Mouse (Mus musculus) limb, embryonic 12.5 days (tissue): Measurements from ENCODE around the gene 2310057M21Rik. TPM values are rescaled to one million over a fixed set of nuclear protein-coding genes. Genes with fewer than 3 reads are reported as not detected.

Source experiments
- ATAC-seq: fragments of 200-750 bp; cut with Nextera tagmentation; 2 replicates; pipeline ENCODE4 v1.8.0; 2017; ENCODE audit warnings: low read depth, moderate TSS enrichment; ENCODE audit not compliant: insufficient number of reproducible peaks, insufficient read depth, low FRiP score, low TSS enrichment
- H3K27ac ChIP-seq: fragments of 300-500 bp; sonication (generic); 2 replicates; pipeline ENCODE4 v1.5.1; 2016; ENCODE audit warnings: mild to moderate bottlenecking, moderate library complexity
- H3K27me3 ChIP-seq: fragments of 300-500 bp; sonication (generic); 2 replicates; pipeline ENCODE4 v1.6.1; 2016; ENCODE audit warnings: mild to moderate bottlenecking, moderate library complexity
- H3K36me3 ChIP-seq: fragments of 300-500 bp; sonication (generic); 2 replicates; pipeline ENCODE4 v1.6.1; 2016; ENCODE audit warnings: mild to moderate bottlenecking, moderate library complexity
- H3K4me1 ChIP-seq: fragments of 300-500 bp; sonication (generic); replicated peaks from 2 replicates; pipeline ENCODE4 v1.6.1; 2016
- H3K4me2 ChIP-seq: fragments of 300-500 bp; sonication (generic); 2 replicates; pipeline ENCODE4 v1.6.1; 2016; ENCODE audit warnings: mild to moderate bottlenecking, moderate library complexity
- H3K4me3 ChIP-seq: fragments of 300-500 bp; sonication (generic); replicated peaks from 2 replicates; pipeline ENCODE4 v1.5.1; 2016; ENCODE audit warnings: mild to moderate bottlenecking
- H3K9ac ChIP-seq: fragments of 300-500 bp; sonication (generic); replicated peaks from 2 replicates; pipeline ENCODE4 v1.6.1; 2016; ENCODE audit warnings: mild to moderate bottlenecking, moderate library complexity
- H3K9me3 ChIP-seq: fragments of 300-500 bp; sonication (generic); 2 replicates; pipeline ENCODE4 v1.6.1; 2016; ENCODE audit warnings: mild to moderate bottlenecking, moderate library complexity
- WGBS: fragments of 180-500 bp; shearing (Covaris S2); methylation state at CpG from one replicate; pipeline ENCODE4 v1.1.7; 2016; 5-methylcytosine and 5-hydroxymethylcytosine counted together
- polyA plus RNA-seq: library from polyadenylated mRNA; unstranded; fragments of >200 nt; fragmentation: Nextera tagmentation; extraction: Ambion mirVana; gene quantifications from 2 replicates; pipeline ENCODE4 v1.2.1, GENCODE M21; 2016

The 2310057M21Rik gene
- polyA plus RNA-seq, 1 experiment from 2014 or later, result 23.8 TPM

- H3K4me3 ChIP-seq, result no peak overlapping the region
- WGBS, result 83% methylated on average over 5 of the region's 7 CpGs
- H3K4me2 ChIP-seq, result no peak overlapping the region
- H3K9ac ChIP-seq, result no peak overlapping the region
- no peaks in the 10 kb centered on the region for H3K4me1 ChIP-seq
- no peak overlapping the region for H3K27ac ChIP-seq
- no peaks in the 10 kb centered on the region for H3K36me3 ChIP-seq
- no peak for ATAC-seq
- H3K9me3 ChIP-seq, result no peaks in the 10 kb centered on the region
- H3K27me3 ChIP-seq, result no peaks in the 10 kb centered on the region; the same call in 1 of the 2 replicates
These were observed 44.2 kb downstream of the 2310057M21Rik start for GRCm38 (mm10) chr7:131318340-131318739.

GRCm38 (mm10) chr7:131317587-131317986 is 45.0 kb downstream of the 2310057M21Rik start:
- ATAC-seq, result no peak
- H3K36me3 ChIP-seq, result no peaks in the 10 kb centered on the region
- H3K9me3 ChIP-seq, result no peaks in the 10 kb centered on the region
- WGBS, result 61% methylated on average over 12 of the region's 12 CpGs
- H3K27ac ChIP-seq, result no peak overlapping the region
- H3K4me1 ChIP-seq, result no peaks in the 10 kb centered on the region
- H3K9ac ChIP-seq, result no peak overlapping the region
- no peak overlapping the region for H3K4me2 ChIP-seq
- no peak overlapping the region for H3K4me3 ChIP-seq
- H3K27me3 ChIP-seq, result no peaks in the 10 kb centered on the region; the same call in 1 of the 2 replicates

- H3K36me3 ChIP-seq, result no peaks in the 10 kb centered on the region
- no peaks in the 10 kb centered on the region for H3K4me1 ChIP-seq
- H3K27ac ChIP-seq, result no peak overlapping the region
- WGBS, result 79% methylated on average over 7 of the region's 7 CpGs
- no peak for ATAC-seq
- H3K4me3 ChIP-seq, result no peak overlapping the region
- H3K9me3 ChIP-seq, result no peaks in the 10 kb centered on the region
- no peak overlapping the region for H3K4me2 ChIP-seq
- no peaks in the 10 kb centered on the region; the same call in 1 of the 2 replicates for H3K27me3 ChIP-seq
- no peak overlapping the region for H3K9ac ChIP-seq
These were observed 48.1 kb downstream of the 2310057M21Rik start for GRCm38 (mm10) chr7:131314493-131314892.

GRCm38 (mm10) chr7:131306733-131307132 is 55.8 kb downstream of the 2310057M21Rik start:
- H3K36me3 ChIP-seq, result no peaks in the 10 kb centered on the region
- no peak overlapping the region for H3K4me3 ChIP-seq
- H3K27me3 ChIP-seq, result no peaks in the 10 kb centered on the region
- H3K27ac ChIP-seq, result no peak overlapping the region
- 85% methylated on average over 5 of the region's 5 CpGs for WGBS
- ATAC-seq, result no peak
- no peaks in the 10 kb centered on the region for H3K9me3 ChIP-seq
- no peak overlapping the region for H3K4me2 ChIP-seq
- no peak overlapping the region for H3K9ac ChIP-seq
- H3K4me1 ChIP-seq, result no peaks in the 10 kb centered on the region

DNA sequence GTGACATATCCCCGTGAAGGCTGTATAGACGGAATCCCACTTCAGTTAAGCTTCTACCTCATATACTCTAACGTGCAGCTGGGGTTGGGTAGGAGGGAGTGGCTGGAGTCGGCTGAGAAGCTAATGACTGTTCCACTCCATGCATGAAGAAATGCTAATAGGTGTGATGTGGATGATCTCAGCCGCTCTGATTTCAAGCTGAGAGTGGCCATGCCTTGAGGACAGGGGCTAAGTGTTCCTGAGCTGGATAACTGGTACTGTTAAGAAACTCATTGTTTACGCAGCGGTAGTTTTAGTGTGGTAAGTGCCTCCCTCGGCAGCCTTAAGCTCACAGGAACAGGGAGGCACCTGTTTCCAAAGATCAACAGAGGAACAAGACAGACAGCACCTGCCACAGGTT is 59.2 kb downstream of the 2310057M21Rik start:
- Histone ChIP-seq H3K4me1 (no peaks in the 10 kb centered on the region), H3K9ac (no peak overlapping the region), H3K27ac (no peak overlapping the region), H3K36me3 (no peaks in the 10 kb centered on the region), H3K4me3 (no peak overlapping the region), H3K9me3 (no peaks in the 10 kb centered on the region), H3K4me2 (no peak overlapping the region), H3K27me3 (no peaks in the 10 kb centered on the region)
- 77% methylated on average over 8 of the region's 8 CpGs for WGBS
- no peak for ATAC-seq

- no peak overlapping the region for H3K4me2 ChIP-seq
- H3K9ac ChIP-seq, result no peak overlapping the region
- no peak overlapping the region for H3K27ac ChIP-seq
- no peak for ATAC-seq
- H3K9me3 ChIP-seq, result no peaks in the 10 kb centered on the region
- H3K4me3 ChIP-seq, result no peak overlapping the region
- WGBS, result 77% methylated on average over 8 of the region's 8 CpGs
- H3K4me1 ChIP-seq, result no peaks in the 10 kb centered on the region
- H3K27me3 ChIP-seq, result no peaks in the 10 kb centered on the region
- no peaks in the 10 kb centered on the region for H3K36me3 ChIP-seq
These were observed 65.4 kb downstream of the 2310057M21Rik start for GRCm38 (mm10) chr7:131297151-131297550.

Other genes with a start within 250 kb of the 2310057M21Rik start
- gene 4933402N03Rik, start 216.4 kb downstream of the 2310057M21Rik start, polyA plus RNA-seq, result not detected in 2 replicates
- gene 5430419D17Rik, start 188.4 kb downstream of the 2310057M21Rik start, polyA plus RNA-seq, result not detected in 2 replicates
- gene Cuzd1, start 40.5 kb downstream of the 2310057M21Rik start, polyA plus RNA-seq, result not detected in 2 replicates
- not detected in 2 replicates for gene Fam24b, start 33.2 kb downstream of the 2310057M21Rik start, polyA plus RNA-seq
- gene Fam24a, start 28.9 kb downstream of the 2310057M21Rik start, polyA plus RNA-seq, result not detected in 2 replicates
- gene Pstk, start 8.4 kb upstream of the 2310057M21Rik start, polyA plus RNA-seq, result 72.5 and 79.4 TPM in 2 replicates
- gene Ikzf5, start 47.8 kb upstream of the 2310057M21Rik start, polyA plus RNA-seq, result 18.0 and 19.3 TPM in 2 replicates
- 83.0 and 84.0 TPM in 2 replicates for gene Acadsb, start 47.8 kb upstream of the 2310057M21Rik start, polyA plus RNA-seq
- not detected in 2 replicates for gene Hmx3, start 180.1 kb upstream of the 2310057M21Rik start, polyA plus RNA-seq
- not detected in 2 replicates for gene Hmx2, start 186.0 kb upstream of the 2310057M21Rik start, polyA plus RNA-seq
- gene Bub3, start 197.5 kb upstream of the 2310057M21Rik start, polyA plus RNA-seq, result 250 and 258 TPM in 2 replicates